ENCODE assay signal across 31 mouse cellular contexts in the genomic region with DNA sequence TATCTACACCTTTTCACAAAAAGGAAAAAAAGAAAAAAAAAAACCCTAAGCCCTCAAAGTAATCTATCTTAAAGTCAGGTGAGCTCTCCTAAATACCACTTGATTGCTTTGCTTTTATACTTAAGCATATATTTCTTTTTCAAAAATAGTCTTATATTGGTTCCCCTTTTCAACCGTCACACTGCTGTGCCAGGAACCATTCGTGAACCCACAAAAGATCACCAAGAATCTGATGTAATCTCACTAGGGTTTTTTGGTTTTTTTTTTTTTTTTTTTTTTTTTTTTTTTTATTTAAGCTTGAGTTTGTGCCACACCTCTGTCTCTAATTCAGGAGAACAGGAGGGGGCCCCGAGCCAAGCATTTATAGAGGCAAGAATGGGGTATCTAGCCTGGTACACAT.
"Had no signal": no experiment of that assay in that cellular context is flagged by ENCODE, and none has a peak within 500 bp of the region (broad histone marks: within the 10 kb centered on the region; RNA-seq: fewer than 3 reads in every experiment).

No protein-coding gene starts in this region.

- H3K9me3 ChIP-seq: heart, embryonic 15.5 days; hindbrain, embryonic 10.5 days; hindbrain, embryonic 12.5 days; kidney, embryonic 15.5 days; limb, embryonic 10.5 days; limb, embryonic 12.5 days; liver, embryonic 13.5 days; liver, embryonic 15.5 days had no signal

- H3K9ac ChIP-seq: heart, embryonic 13.5 days; heart, embryonic 15.5 days; hindbrain, embryonic 12.5 days; hindbrain, embryonic 14.5 days; kidney, embryonic 15.5 days; limb, embryonic 12.5 days; liver, embryonic 13.5 days; liver, embryonic 15.5 days had no signal

- H3K4me3 ChIP-seq: gastrocnemius, adult 2 months; heart, adult 2 months; heart, embryonic 13.5 days; heart, embryonic 15.5 days; hindbrain, embryonic 10.5 days; hindbrain, embryonic 12.5 days; kidney, embryonic 15.5 days; layer of hippocampus, adult 2 months; left cerebral cortex, adult 2 months; limb, embryonic 10.5 days; limb, embryonic 12.5 days; liver, embryonic 13.5 days; liver, embryonic 15.5 days had no signal

- H3K36me3 ChIP-seq: heart, embryonic 13.5 days; heart, embryonic 15.5 days; hindbrain, embryonic 10.5 days; hindbrain, embryonic 12.5 days; kidney, embryonic 15.5 days; limb, embryonic 10.5 days; limb, embryonic 12.5 days; liver, embryonic 13.5 days; liver, embryonic 15.5 days had no signal

- DNase-seq: gastrocnemius, adult 2 months; gastrocnemius, postnatal 10 days; gastrocnemius, postnatal 25 days; heart, adult 11 months; heart, adult 2 months; heart, postnatal 14 days; heart, postnatal 36 days; kidney, adult 11 months; kidney, adult 2 months; kidney, adult 9 months; kidney, postnatal 14 days; kidney, postnatal 36 days; liver; liver, embryonic 13.5 days had no signal

- H3K27me3 ChIP-seq: heart, embryonic 13.5 days; heart, embryonic 15.5 days; hindbrain, embryonic 12.5 days; kidney, embryonic 15.5 days; limb, embryonic 12.5 days; liver, embryonic 13.5 days; liver, embryonic 15.5 days had no signal

- H3K4me1 ChIP-seq: heart, embryonic 13.5 days; heart, embryonic 15.5 days; hindbrain, embryonic 10.5 days; hindbrain, embryonic 12.5 days; kidney, embryonic 15.5 days; limb, embryonic 10.5 days; limb, embryonic 12.5 days; liver, embryonic 13.5 days; liver, embryonic 15.5 days had no signal

- ATAC-seq: hindbrain, embryonic 16.5 days; inflammation-experienced regulatory T-cells, adult 6 months; intestine, embryonic 16.5 days had no signal

- H3K4me2 ChIP-seq: heart, embryonic 11.5 days; heart, embryonic 13.5 days; heart, embryonic 15.5 days; hindbrain, embryonic 12.5 days; hindbrain, embryonic 14.5 days; kidney, embryonic 15.5 days; limb, embryonic 12.5 days; liver, embryonic 11.5 days; liver, embryonic 13.5 days; liver, embryonic 15.5 days had no signal

- H3K27ac ChIP-seq: gastrocnemius, adult 2 months; heart, adult 2 months; heart, embryonic 13.5 days; heart, embryonic 15.5 days; hindbrain, embryonic 10.5 days; hindbrain, embryonic 12.5 days; hindbrain, embryonic 14.5 days; kidney, embryonic 15.5 days; kidney, postnatal 0 days; layer of hippocampus, adult 2 months; left cerebral cortex, adult 2 months; limb, embryonic 10.5 days; limb, embryonic 12.5 days; liver, embryonic 13.5 days; liver, embryonic 15.5 days had no signal
